Mouse (Mus musculus) heart, adult 2 months (tissue): ENCODE data around the gene Ankfn1.

ENCODE experiments used
- CTCF ChIP-seq: fragments of 200-600 bp; IDR thresholded peaks from 2 replicates; pipeline ENCODE4 v1.8.1; 2022; ENCODE audit warnings: antibody characterized with exemption, mild to moderate bottlenecking, moderate library complexity
- EP300 ChIP-seq: fragments of 200-500 bp; IDR thresholded peaks from 2 replicates; pipeline ENCODE4 v1.6.1; 2011; ENCODE audit warnings: low read depth, low read length, control low read depth; ENCODE audit not compliant: insufficient read depth
- POLR2A ChIP-seq: fragments of 200-500 bp; IDR thresholded peaks from 2 replicates; pipeline ENCODE4 v1.6.1; 2011; ENCODE audit warnings: mild to moderate bottlenecking, low read depth, low read length, control low read depth; ENCODE audit not compliant: insufficient read depth

DNA sequence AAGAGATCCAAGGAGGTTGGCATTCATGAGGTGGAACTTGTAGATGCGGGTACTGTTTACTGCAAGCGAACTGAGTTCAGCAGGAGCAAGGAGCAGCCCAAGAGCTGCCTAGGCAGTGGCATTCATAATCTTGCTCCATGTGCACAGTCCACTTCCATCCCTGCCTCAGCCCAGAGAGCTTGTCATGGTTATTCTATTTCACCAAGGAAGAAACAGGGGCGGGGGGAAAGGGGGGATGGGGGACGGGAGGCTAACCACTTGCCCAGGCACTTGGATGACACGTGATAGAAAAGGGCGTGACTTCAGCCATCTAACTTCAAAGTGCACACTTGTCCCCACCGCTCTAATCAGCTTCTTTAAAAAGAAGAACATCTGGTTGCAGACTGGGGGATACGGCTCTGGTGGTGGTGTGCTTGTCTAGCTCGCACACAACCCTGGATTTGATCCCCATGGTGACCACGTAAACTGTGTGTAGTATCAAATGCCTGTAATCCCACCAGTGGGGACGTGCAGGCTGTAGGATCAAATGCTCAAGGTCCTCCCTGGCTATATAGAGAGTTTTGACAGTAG, 203.1 kb downstream of the Ankfn1 start:
- TF ChIP-seq POLR2A (no peak), EP300 (no peak), CTCF (no peak)
